In the genomic region with DNA sequence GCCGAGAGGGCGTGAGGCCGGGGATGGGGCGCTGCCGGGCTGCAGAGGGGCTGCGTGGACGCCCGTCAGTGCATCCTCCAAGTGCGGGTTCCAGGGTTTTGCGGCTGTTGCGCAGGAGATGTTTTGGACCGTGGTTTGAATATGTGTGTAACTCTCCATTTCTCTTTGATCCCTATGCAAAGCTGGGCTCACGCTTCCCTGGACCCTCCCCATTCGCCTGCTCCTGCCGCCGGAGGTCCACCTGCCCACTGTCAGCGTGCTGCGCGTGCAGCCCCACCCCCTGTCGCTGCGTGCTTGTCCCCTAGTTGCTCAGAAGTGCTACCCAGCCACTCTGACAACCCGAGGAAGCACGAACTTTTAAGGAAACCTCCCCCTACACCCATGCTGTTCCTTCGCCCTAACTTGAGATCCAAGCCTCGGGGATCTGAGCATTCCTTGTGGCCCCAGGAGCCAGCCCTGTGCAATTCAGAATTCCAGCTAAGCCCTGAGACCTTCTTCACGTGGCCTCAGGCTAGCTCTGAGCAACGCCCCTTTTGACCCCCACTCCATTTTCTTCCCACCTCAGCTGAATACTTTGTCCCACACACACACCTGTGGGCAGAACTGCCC, we compare ENCODE assay signal across 7 mouse cellular contexts. TPM values are rescaled to one million over a fixed set of nuclear protein-coding genes. Genes with fewer than 3 reads are reported as not detected.
DNase-seq lines count a peak whose midpoint lies in the region; ATAC-seq lines count a peak whose summit lies in the region.

No protein-coding gene starts in this region.

- 3% methylated on average over 27 of the region's 27 CpGs for WGBS in lung, embryonic 15.5 days
- 3% methylated on average over 27 of the region's 27 CpGs for WGBS in embryonic facial prominence, embryonic 15.5 days
- WGBS in intestine, embryonic 16.5 days, result 4% methylated on average over 27 of the region's 27 CpGs
- 4% methylated on average over 27 of the region's 27 CpGs for WGBS in neural tube, embryonic 15.5 days

- H3K4me2 ChIP-seq in lung, embryonic 15.5 days, result peak overlapping the region; percentile 94
- peak overlapping the region; percentile 92 for H3K4me2 ChIP-seq in embryonic facial prominence, embryonic 15.5 days (replicated peaks)
- peak overlapping the region; percentile 92 for H3K4me2 ChIP-seq in intestine, embryonic 16.5 days (ENCODE audit: low read depth, low read length)
- peak overlapping the region; percentile 88 for H3K4me2 ChIP-seq in neural tube, embryonic 15.5 days

- peak overlapping the region; percentile 38 for H3K9ac ChIP-seq in lung, embryonic 15.5 days
- peak overlapping the region; percentile 9; the same call in 1 of the 2 replicates for H3K9ac ChIP-seq in embryonic facial prominence, embryonic 15.5 days
- H3K9ac ChIP-seq in intestine, embryonic 16.5 days (ENCODE audit: low read depth, low read length), result peak overlapping the region; percentile 72
- H3K9ac ChIP-seq in neural tube, embryonic 15.5 days (replicated peaks), result peak overlapping the region; percentile 71

- H3K36me3 ChIP-seq in lung, embryonic 15.5 days, result no peaks in the 10 kb centered on the region
- H3K36me3 ChIP-seq in embryonic facial prominence, embryonic 15.5 days, result no peaks in the 10 kb centered on the region
- H3K36me3 ChIP-seq in intestine, embryonic 16.5 days (ENCODE audit: control insufficient read depth, insufficient read depth, low read length), result no peaks in the 10 kb centered on the region
- H3K36me3 ChIP-seq in neural tube, embryonic 15.5 days, result no peaks in the 10 kb centered on the region

- peaks cover 35% of the 10 kb centered on the region for H3K27me3 ChIP-seq in lung, embryonic 15.5 days
- peaks cover 21% of the 10 kb centered on the region for H3K27me3 ChIP-seq in embryonic facial prominence, embryonic 15.5 days
- H3K27me3 ChIP-seq in intestine, embryonic 16.5 days (replicated peaks; ENCODE audit: control insufficient read depth, insufficient read depth, low read length), result peaks cover 5% of the 10 kb centered on the region
- peaks cover 15% of the 10 kb centered on the region for H3K27me3 ChIP-seq in neural tube, embryonic 15.5 days (replicated peaks)

- DNase-seq in lung, postnatal 4 days, result no peak
- DNase-seq in cerebellum, postnatal 36 days, result no peak
- DNase-seq in adipocyte (ENCODE audit: low spot score), result no peak

- peak; percentile 6; the same call in 1 of the 2 replicates for ATAC-seq in lung, embryonic 15.5 days (ENCODE audit: borderline replicate concordance, extremely low read depth, low FRiP score, low TSS enrichment)
- ATAC-seq in embryonic facial prominence, embryonic 15.5 days (ENCODE audit: insufficient number of reproducible peaks, low FRiP score, low TSS enrichment, low read depth), result no peak
- ATAC-seq in intestine, embryonic 16.5 days, result peak; percentile 18; the same call in 1 of the 2 replicates
- peak; percentile 36; the same call in 1 of the 2 replicates for ATAC-seq in neural tube, embryonic 15.5 days (ENCODE audit: low FRiP score)

- peak overlapping the region; percentile 53 for H3K4me3 ChIP-seq in lung, embryonic 15.5 days
- peak overlapping the region; percentile 53 for H3K4me3 ChIP-seq in embryonic facial prominence, embryonic 15.5 days (replicated peaks)
- H3K4me3 ChIP-seq in intestine, embryonic 16.5 days (ENCODE audit: low read length), result peak overlapping the region; percentile 65
- peak overlapping the region; percentile 69 for H3K4me3 ChIP-seq in neural tube, embryonic 15.5 days (replicated peaks)

- peaks cover 26% of the 10 kb centered on the region for H3K4me1 ChIP-seq in lung, embryonic 15.5 days
- peaks cover 31% of the 10 kb centered on the region for H3K4me1 ChIP-seq in embryonic facial prominence, embryonic 15.5 days
- peaks cover 32% of the 10 kb centered on the region for H3K4me1 ChIP-seq in intestine, embryonic 16.5 days (ENCODE audit: control insufficient read depth, insufficient read depth, low read length)
- H3K4me1 ChIP-seq in neural tube, embryonic 15.5 days, result peaks cover 32% of the 10 kb centered on the region

- H3K9me3 ChIP-seq in lung, embryonic 15.5 days, result no peaks in the 10 kb centered on the region
- H3K9me3 ChIP-seq in embryonic facial prominence, embryonic 15.5 days (replicated peaks), result no peaks in the 10 kb centered on the region
- no peaks in the 10 kb centered on the region for H3K9me3 ChIP-seq in intestine, embryonic 16.5 days (ENCODE audit: control insufficient read depth, low read length)
- no peaks in the 10 kb centered on the region for H3K9me3 ChIP-seq in neural tube, embryonic 15.5 days (replicated peaks)

- H3K27ac ChIP-seq in lung, embryonic 15.5 days, result no peak overlapping the region
- H3K27ac ChIP-seq in embryonic facial prominence, embryonic 15.5 days (replicated peaks), result no peak overlapping the region
- no peak overlapping the region for H3K27ac ChIP-seq in intestine, embryonic 16.5 days (ENCODE audit: low read length)
- H3K27ac ChIP-seq in neural tube, embryonic 15.5 days (replicated peaks), result peak overlapping the region; percentile 69

RNA-seq across cellular contexts. Expression of a gene that starts 0.8 kb away (rescaled TPM):
- polyA plus RNA-seq in lung, embryonic 15.5 days (2015; fragmentation: Nextera tagmentation; extraction: Ambion mirVana), result 2.7 and 3.0 TPM in 2 replicates
- polyA plus RNA-seq in embryonic facial prominence, embryonic 15.5 days (2015; fragmentation: Nextera tagmentation; extraction: Ambion mirVana), result 6.2 and 6.5 TPM in 2 replicates
- 3.0 and 3.5 TPM in 2 replicates for polyA plus RNA-seq in intestine, embryonic 16.5 days (2015; fragmentation: Nextera tagmentation; extraction: Ambion mirVana)
- polyA plus RNA-seq in neural tube, embryonic 15.5 days (2015; fragmentation: Nextera tagmentation; extraction: Ambion mirVana), result 21.3 and 22.8 TPM in 2 replicates

RNA-seq across cellular contexts. Expression of a gene that starts 13.8 kb away (rescaled TPM):
- 1.5 TPM in 2 replicates for polyA plus RNA-seq in lung, embryonic 15.5 days (2015; fragmentation: Nextera tagmentation; extraction: Ambion mirVana)
- 0.16 and 0.24 TPM in 2 replicates for polyA plus RNA-seq in embryonic facial prominence, embryonic 15.5 days (2015; fragmentation: Nextera tagmentation; extraction: Ambion mirVana)
- polyA plus RNA-seq in intestine, embryonic 16.5 days (2015; fragmentation: Nextera tagmentation; extraction: Ambion mirVana), result 1.3 and 6.7 TPM in 2 replicates
- 0.74 and 1.6 TPM in 2 replicates for polyA plus RNA-seq in neural tube, embryonic 15.5 days (2015; fragmentation: Nextera tagmentation; extraction: Ambion mirVana)

RNA-seq across cellular contexts. Expression of a gene that starts 42.5 kb away (rescaled TPM):
- polyA plus RNA-seq in lung, embryonic 15.5 days (2015; fragmentation: Nextera tagmentation; extraction: Ambion mirVana), result 7.7 and 8.3 TPM in 2 replicates
- polyA plus RNA-seq in embryonic facial prominence, embryonic 15.5 days (2015; fragmentation: Nextera tagmentation; extraction: Ambion mirVana), result 0.49 TPM in 1 of 2 replicates, not detected in the other
- polyA plus RNA-seq in intestine, embryonic 16.5 days (2015; fragmentation: Nextera tagmentation; extraction: Ambion mirVana), result not detected in 2 replicates
- not detected in 2 replicates for polyA plus RNA-seq in neural tube, embryonic 15.5 days (2015; fragmentation: Nextera tagmentation; extraction: Ambion mirVana)

RNA-seq across cellular contexts. Expression of a gene that starts 54.5 kb away (rescaled TPM):
- polyA plus RNA-seq in lung, embryonic 15.5 days (2015; fragmentation: Nextera tagmentation; extraction: Ambion mirVana), result 0.16 TPM in 1 of 2 replicates, not detected in the other
- polyA plus RNA-seq in embryonic facial prominence, embryonic 15.5 days (2015; fragmentation: Nextera tagmentation; extraction: Ambion mirVana), result 0.48 TPM in 1 of 2 replicates, not detected in the other
- polyA plus RNA-seq in intestine, embryonic 16.5 days (2015; fragmentation: Nextera tagmentation; extraction: Ambion mirVana), result 34.8 and 45.4 TPM in 2 replicates
- 0.43 TPM in 1 of 2 replicates, not detected in the other for polyA plus RNA-seq in neural tube, embryonic 15.5 days (2015; fragmentation: Nextera tagmentation; extraction: Ambion mirVana)

Comparison
In these comparisons a context has a peak if more than half of its experiments do, and no peak if none do; other contexts are left out.
1. H3K9ac ChIP-seq: peak in every context shown above with its lines; median percentile 72 in intestine, embryonic 16.5 days; 71 in neural tube, embryonic 15.5 days; 38 in lung, embryonic 15.5 days; 9 in embryonic facial prominence, embryonic 15.5 days.